Mouse (Mus musculus) spleen, adult 2 months (tissue): Measurements from ENCODE around the gene Ccdc142.

Experiments
- CTCF ChIP-seq: fragments of 200-500 bp; IDR thresholded peaks from 2 replicates; pipeline ENCODE4 v1.5.1; 2011; ENCODE audit warnings: mild to moderate bottlenecking, inconsistent platforms; ENCODE audit not compliant: insufficient read depth, insufficient read length, insufficient replicate concordance; ENCODE audit errors: extremely low read depth
- POLR2A ChIP-seq: fragments of 200-500 bp; IDR thresholded peaks from 2 replicates; pipeline ENCODE4 v1.6.1; 2011; ENCODE audit warnings: low read depth, low read length, inconsistent platforms

DNA sequence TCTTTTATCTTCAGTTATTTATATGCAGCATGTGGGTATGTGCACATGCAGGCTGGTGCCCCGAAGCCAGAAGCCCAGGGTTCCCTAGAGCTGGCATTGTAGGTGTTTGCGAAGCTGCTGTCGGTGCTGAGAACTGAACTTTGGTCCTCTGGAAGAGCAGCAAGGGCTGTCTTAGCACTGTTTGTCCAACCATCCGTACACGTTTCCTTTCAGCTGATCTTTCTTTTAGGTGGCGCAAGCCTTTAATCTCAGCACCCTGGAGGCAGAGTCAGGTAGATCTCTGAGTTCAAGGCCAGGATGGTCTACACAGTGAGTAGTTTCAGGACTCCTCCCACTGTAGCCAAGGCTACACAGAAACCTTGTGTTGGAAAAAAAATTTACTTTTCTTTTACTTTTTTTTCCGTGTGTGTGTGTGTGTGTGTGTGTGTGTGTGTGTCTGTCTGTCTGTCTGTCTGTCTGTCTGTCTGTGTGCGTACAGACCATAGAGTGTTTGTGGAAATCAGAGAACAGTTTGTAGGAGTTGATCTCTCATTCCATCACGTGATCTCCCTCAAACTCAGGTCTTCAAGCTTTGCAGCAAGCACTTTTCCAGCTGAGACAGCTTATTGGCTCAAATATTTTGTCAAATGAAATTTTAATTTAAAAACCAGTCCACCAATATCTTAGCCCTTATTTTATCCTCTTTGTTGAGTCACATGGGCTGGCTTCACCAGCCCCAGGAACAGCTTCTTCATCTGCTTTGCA lies 30.9 kb downstream of the Ccdc142 start:
- no peak for TF ChIP-seq CTCF
- TF ChIP-seq POLR2A, result no peak
